Mouse (Mus musculus) kidney, adult 2 months (tissue): ENCODE measurements at regions not wholly inside any gene's neighbourhood (a gene's known extent, or its start where the extent isn't known, plus 50 kb on each side); places are given as distances from the start of the nearest gene placed in this dataset.

Source experiments
- CTCF ChIP-seq: fragments of 200-500 bp; conservative IDR thresholded peaks from 2 replicates; pipeline ENCODE4 v1.5.1; 2011; ENCODE audit warnings: low read depth, mild to moderate bottlenecking, control low read depth, low read length, moderate library complexity, mixed read lengths; ENCODE audit not compliant: insufficient read depth, insufficient read length
- POLR2A ChIP-seq: fragments of 200-500 bp; IDR thresholded peaks from one replicate; pipeline ENCODE4 v1.6.1; 2011; ENCODE audit warnings: low read depth, low read length, control low read depth

DNA sequence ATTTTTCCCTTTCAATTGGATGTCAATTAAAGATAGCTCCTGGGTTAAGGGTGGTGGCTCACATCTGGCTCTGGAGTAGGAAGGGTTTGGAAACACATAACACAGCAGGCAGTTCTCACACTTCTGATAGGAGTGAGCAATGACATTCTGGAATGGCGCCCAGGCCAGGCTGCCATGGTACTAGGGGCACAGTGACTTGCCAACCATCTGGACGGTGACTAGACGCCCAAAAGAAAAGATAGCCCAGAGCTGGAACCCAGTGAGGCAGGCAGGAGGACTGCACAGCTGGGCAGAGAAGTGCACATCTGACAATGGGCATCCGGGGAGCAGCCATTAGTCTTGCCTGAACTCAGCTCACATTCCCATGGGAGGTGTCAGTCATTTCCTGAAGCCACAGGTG, 62.8 kb upstream of the Oxtr start:
- no peak for TF ChIP-seq POLR2A
- TF ChIP-seq CTCF, result no peak
